Mouse (Mus musculus) limb, embryonic 12.5 days (tissue): ENCODE results near the gene Crip1. TPM values are rescaled to one million over a fixed set of nuclear protein-coding genes. Genes with fewer than 3 reads are reported as not detected.

Source experiments
- ATAC-seq: fragments of 200-750 bp; cut with Nextera tagmentation; 2 replicates; pipeline ENCODE4 v1.8.0; 2017; ENCODE audit warnings: low read depth, moderate TSS enrichment; ENCODE audit not compliant: insufficient number of reproducible peaks, insufficient read depth, low FRiP score, low TSS enrichment
- H3K27ac ChIP-seq: fragments of 300-500 bp; sonication (generic); 2 replicates; pipeline ENCODE4 v1.5.1; 2016; ENCODE audit warnings: mild to moderate bottlenecking, moderate library complexity
- H3K27me3 ChIP-seq: fragments of 300-500 bp; sonication (generic); 2 replicates; pipeline ENCODE4 v1.6.1; 2016; ENCODE audit warnings: mild to moderate bottlenecking, moderate library complexity
- H3K36me3 ChIP-seq: fragments of 300-500 bp; sonication (generic); 2 replicates; pipeline ENCODE4 v1.6.1; 2016; ENCODE audit warnings: mild to moderate bottlenecking, moderate library complexity
- H3K4me1 ChIP-seq: fragments of 300-500 bp; sonication (generic); replicated peaks from 2 replicates; pipeline ENCODE4 v1.6.1; 2016
- H3K4me2 ChIP-seq: fragments of 300-500 bp; sonication (generic); 2 replicates; pipeline ENCODE4 v1.6.1; 2016; ENCODE audit warnings: mild to moderate bottlenecking, moderate library complexity
- H3K4me3 ChIP-seq: fragments of 300-500 bp; sonication (generic); replicated peaks from 2 replicates; pipeline ENCODE4 v1.5.1; 2016; ENCODE audit warnings: mild to moderate bottlenecking
- H3K9ac ChIP-seq: fragments of 300-500 bp; sonication (generic); replicated peaks from 2 replicates; pipeline ENCODE4 v1.6.1; 2016; ENCODE audit warnings: mild to moderate bottlenecking, moderate library complexity
- H3K9me3 ChIP-seq: fragments of 300-500 bp; sonication (generic); 2 replicates; pipeline ENCODE4 v1.6.1; 2016; ENCODE audit warnings: mild to moderate bottlenecking, moderate library complexity
- WGBS: fragments of 180-500 bp; shearing (Covaris S2); methylation state at CpG from one replicate; pipeline ENCODE4 v1.1.7; 2016; 5-methylcytosine and 5-hydroxymethylcytosine counted together
- polyA plus RNA-seq: library from polyadenylated mRNA; unstranded; fragments of >200 nt; fragmentation: Nextera tagmentation; extraction: Ambion mirVana; gene quantifications from 2 replicates; pipeline ENCODE4 v1.2.1, GENCODE M21; 2016

The Crip1 gene
- polyA plus RNA-seq, result 71.0 and 73.2 TPM in 2 replicates

GRCm38 (mm10) chr12:113146112-113147057, at the start of gene Crip1:
Crip1 (plus strand) TSS chr12:113146316.
- Histone ChIP-seq H3K36me3 (no peaks in the 10 kb centered on the region), H3K4me1 (peaks cover 27% of the 10 kb centered on the region), H3K4me2 (peak within 1 kb of the TSS; percentile 36), H3K27ac (no peak within 1 kb of the TSS), H3K9me3 (no peaks in the 10 kb centered on the region), H3K27me3 (peaks cover 97% of the 10 kb centered on the region), H3K9ac (no peak within 1 kb of the TSS; the same call in 1 of the 2 replicates), H3K4me3 (0 out of 2 replicates have a peak within 1 kb of the TSS, but pooled peaks have one; percentile 16)
- ATAC-seq, result no peak
- 12% methylated on average over 45 of the region's 45 CpGs for WGBS

GRCm38 (mm10) chr12:113097040-113097439, 49.1 kb upstream of the Crip1 start:
- 87% methylated on average over 5 of the region's 5 CpGs for WGBS
- Histone ChIP-seq H3K4me3 (peak overlapping the region; percentile 99; the same call in 1 of the 2 replicates), H3K4me1 (peaks cover 31% of the 10 kb centered on the region), H3K4me2 (peak overlapping the region; percentile 80), H3K27me3 (no peaks in the 10 kb centered on the region), H3K36me3 (peaks cover 14% of the 10 kb centered on the region), H3K9me3 (no peaks in the 10 kb centered on the region), H3K9ac (no peak overlapping the region), H3K27ac (no peak overlapping the region)
- no peak for ATAC-seq

- H3K9me3 ChIP-seq, result no peaks in the 10 kb centered on the region
- peaks cover 17% of the 10 kb centered on the region for H3K36me3 ChIP-seq
- peak within 1 kb of the TSS; percentile 99 for H3K4me3 ChIP-seq
- no peaks in the 10 kb centered on the region for H3K27me3 ChIP-seq
- peak within 1 kb of the TSS; percentile 100 for H3K9ac ChIP-seq
- peaks cover 31% of the 10 kb centered on the region for H3K4me1 ChIP-seq
- 3% methylated on average over 19 of the region's 53 CpGs for WGBS
- peak within 1 kb of the TSS; percentile 91 for H3K27ac ChIP-seq
- peak; percentile 44; the same call in 1 of the 2 replicates for ATAC-seq
- peak within 1 kb of the TSS; percentile 95 for H3K4me2 ChIP-seq
Measured at GRCm38 (mm10) chr12:113097749-113098281, 48.3 kb upstream of the Crip1 start, which contains the start of gene Mta1. Mta1 (plus strand) TSS chr12:113098278.

- ATAC-seq, result peak; percentile 37
- 2% methylated on average over 41 of the region's 60 CpGs for WGBS
- H3K4me1 ChIP-seq, result peaks cover 31% of the 10 kb centered on the region
Measured at GRCm38 (mm10) chr12:113098530-113099151, 47.5 kb upstream of the Crip1 start.

GRCm38 (mm10) chr12:113099470-113100237, 46.5 kb upstream of the Crip1 start:
- Histone ChIP-seq H3K27me3 (no peaks in the 10 kb centered on the region), H3K4me3 (peak overlapping the region; percentile 99), H3K4me2 (peak overlapping the region; percentile 95), H3K4me1 (peaks cover 31% of the 10 kb centered on the region), H3K27ac (peak overlapping the region; percentile 91), H3K36me3 (peaks cover 33% of the 10 kb centered on the region), H3K9me3 (no peaks in the 10 kb centered on the region), H3K9ac (peak overlapping the region; percentile 100)
- WGBS, result 27% methylated on average over 6 of the region's 6 CpGs
- ATAC-seq, result no peak

More at GRCm38 (mm10) chr12:113098530-113099151, 47.5 kb upstream of the Crip1 start:
- peak overlapping the region; percentile 95 for H3K4me2 ChIP-seq
- H3K36me3 ChIP-seq, result peaks cover 23% of the 10 kb centered on the region
- no peaks in the 10 kb centered on the region for H3K27me3 ChIP-seq
- peak overlapping the region; percentile 91 for H3K27ac ChIP-seq
- peak overlapping the region; percentile 100 for H3K9ac ChIP-seq
- H3K4me3 ChIP-seq, result peak overlapping the region; percentile 99
- H3K9me3 ChIP-seq, result no peaks in the 10 kb centered on the region

- Histone ChIP-seq H3K27ac (peak overlapping the region; percentile 37; the same call in 1 of the 2 replicates), H3K9me3 (no peaks in the 10 kb centered on the region), H3K4me3 (peak overlapping the region; percentile 99; the same call in 1 of the 2 replicates), H3K27me3 (no peaks in the 10 kb centered on the region), H3K4me1 (peaks cover 31% of the 10 kb centered on the region), H3K36me3 (peaks cover 43% of the 10 kb centered on the region), H3K4me2 (peak overlapping the region; percentile 95; the same call in 1 of the 2 replicates), H3K9ac (peak overlapping the region; percentile 4; the same call in 1 of the 2 replicates)
- WGBS, result 84% methylated on average over 5 of the region's 5 CpGs
- no peak for ATAC-seq
Measured at GRCm38 (mm10) chr12:113100448-113101076, 45.6 kb upstream of the Crip1 start.

GRCm38 (mm10) chr12:113101251-113101960, 44.7 kb upstream of the Crip1 start:
- H3K27me3 ChIP-seq, result no peaks in the 10 kb centered on the region
- ATAC-seq, result no peak
- peaks cover 31% of the 10 kb centered on the region for H3K4me1 ChIP-seq
- H3K4me2 ChIP-seq, result no peak overlapping the region; the same call in 1 of the 2 replicates
- peak overlapping the region; percentile 37; the same call in 1 of the 2 replicates for H3K27ac ChIP-seq
- H3K9me3 ChIP-seq, result no peaks in the 10 kb centered on the region
- no peak overlapping the region for H3K4me3 ChIP-seq
- 90% methylated on average over 9 of the region's 9 CpGs for WGBS
- H3K9ac ChIP-seq, result no peak overlapping the region
- peaks cover 46% of the 10 kb centered on the region for H3K36me3 ChIP-seq

GRCm38 (mm10) chr12:113102461-113102860, 43.7 kb upstream of the Crip1 start:
- Histone ChIP-seq H3K4me2 (no peak overlapping the region), H3K4me3 (no peak overlapping the region), H3K9me3 (no peaks in the 10 kb centered on the region), H3K4me1 (peaks cover 25% of the 10 kb centered on the region), H3K27ac (no peak overlapping the region), H3K27me3 (no peaks in the 10 kb centered on the region), H3K9ac (no peak overlapping the region), H3K36me3 (peaks cover 53% of the 10 kb centered on the region)
- no peak for ATAC-seq
- WGBS, result 69% methylated on average over 6 of the region's 6 CpGs

GRCm38 (mm10) chr12:113103846-113104451, 42.2 kb upstream of the Crip1 start:
- H3K9me3 ChIP-seq, result no peaks in the 10 kb centered on the region
- H3K4me3 ChIP-seq, result no peak overlapping the region
- no peak overlapping the region for H3K27ac ChIP-seq
- peaks cover 53% of the 10 kb centered on the region for H3K36me3 ChIP-seq
- H3K4me2 ChIP-seq, result no peak overlapping the region
- no peak for ATAC-seq
- 84% methylated on average over 8 of the region's 8 CpGs for whole genome bisulfite sequencing
- H3K4me1 ChIP-seq, result peaks cover 31% of the 10 kb centered on the region
- no peaks in the 10 kb centered on the region for H3K27me3 ChIP-seq
- H3K9ac ChIP-seq, result no peak overlapping the region
